Mouse (Mus musculus) ZHBTc4 (cell line): ENCODE measurements around the gene Hmox1.

Experiments
- DNase-seq: peaks from one replicate; pipeline ENCODE4 v3.0.0-alpha.2; 2011; ENCODE audit warnings: low read depth, low spot score

The Hmox1 gene

GRCm38 (mm10) chr8:75093399-75094156 lies at the start of gene Hmox1:
Hmox1 (plus strand) TSS chr8:75093621.
- peak; percentile 97 for DNase-seq

DNA sequence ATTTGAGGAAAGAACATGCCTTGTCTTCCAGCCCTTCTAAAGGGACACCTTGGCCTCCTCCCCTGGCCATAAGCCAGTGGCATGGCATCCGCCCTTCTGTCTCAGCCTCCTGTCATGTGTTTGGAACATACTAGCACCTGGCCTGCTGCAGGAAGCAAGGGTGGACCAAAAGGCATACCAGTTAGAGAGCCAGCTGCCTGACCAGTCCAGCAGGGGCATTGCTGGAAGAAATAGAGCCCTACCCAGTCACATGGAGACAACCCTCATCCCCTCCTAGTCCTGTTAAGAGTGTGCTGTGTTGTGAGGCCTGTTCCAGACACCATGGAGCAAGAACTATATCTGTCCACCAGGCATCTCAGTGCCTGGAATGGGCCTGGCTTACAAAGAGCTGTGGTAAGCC lies 47.1 kb upstream of the Hmox1 start:
- no peak for DNase-seq

DNA sequence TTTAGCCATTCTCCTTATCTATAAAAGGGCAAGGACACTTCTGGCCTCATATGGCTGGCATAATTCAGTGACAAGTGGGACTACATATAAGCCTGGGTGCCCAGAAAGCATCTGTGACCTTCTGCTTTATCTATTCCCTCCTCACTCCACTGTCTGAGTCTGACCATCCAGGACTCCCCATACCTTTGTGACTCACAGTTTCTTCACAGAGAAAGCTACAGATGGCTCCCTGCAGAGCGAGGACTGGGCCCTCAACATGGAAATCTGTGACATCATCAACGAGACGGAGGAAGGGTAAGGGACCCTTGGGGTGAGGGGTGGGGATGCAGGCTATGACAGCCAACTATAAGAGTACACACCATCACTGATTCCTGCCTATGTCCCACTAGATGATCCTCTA lies 45.6 kb upstream of the Hmox1 start:
- no peak for DNase-seq

- no peak for DNase-seq
Measured at GRCm38 (mm10) chr8:75053342-75053741, 40.1 kb upstream of the Hmox1 start.

DNA sequence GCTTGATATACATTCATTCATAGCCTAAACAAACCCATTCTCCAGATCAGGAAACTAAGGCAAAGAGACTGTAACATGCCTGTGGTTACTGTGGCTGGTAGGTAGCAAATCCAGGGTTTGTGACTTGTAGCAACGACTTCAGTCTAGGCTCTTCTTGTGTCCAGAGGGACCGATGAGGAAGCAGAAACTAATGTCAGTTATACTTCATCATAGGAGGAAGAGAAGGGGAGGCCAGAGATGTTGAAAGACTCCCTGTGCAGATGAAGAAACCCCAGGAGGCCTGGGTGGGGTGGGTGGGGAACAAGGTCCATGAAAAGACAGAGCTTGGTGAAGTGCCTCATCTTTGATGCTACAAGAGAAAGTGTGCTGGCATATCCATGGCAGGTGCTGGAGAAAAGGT lies 37.7 kb upstream of the Hmox1 start:
- no peak for DNase-seq

GRCm38 (mm10) chr8:75060022-75060421 lies 33.4 kb upstream of the Hmox1 start:
- no peak for DNase-seq

GRCm38 (mm10) chr8:75060815-75061214 lies 32.6 kb upstream of the Hmox1 start:
- DNase-seq = no peak

- DNase-seq = no peak
Measured at GRCm38 (mm10) chr8:75063290-75063689, 30.1 kb upstream of the Hmox1 start.

GRCm38 (mm10) chr8:75064790-75065189 lies 28.6 kb upstream of the Hmox1 start:
- DNase-seq = no peak

DNA sequence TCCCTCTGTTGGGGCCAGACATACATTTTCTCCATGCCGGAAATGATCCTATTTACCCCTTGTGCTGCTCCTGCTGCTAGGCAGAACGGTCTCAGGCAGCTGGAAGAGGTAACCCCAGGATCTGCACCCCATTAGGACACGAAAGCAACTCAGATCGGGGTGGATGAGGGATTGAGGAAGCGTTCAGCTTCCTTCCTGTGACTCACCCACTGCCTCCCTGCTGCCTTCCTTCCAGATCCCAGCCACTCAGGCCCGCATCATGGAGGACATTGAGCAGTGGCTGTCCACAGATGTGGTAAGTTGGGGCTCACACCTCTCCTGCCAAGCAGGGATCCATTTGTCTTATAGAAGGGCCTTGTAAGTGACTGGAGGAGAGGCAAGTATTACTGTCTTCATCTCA lies 26.1 kb upstream of the Hmox1 start:
- DNase-seq = no peak

GRCm38 (mm10) chr8:75070297-75070696 lies 23.1 kb upstream of the Hmox1 start:
- no peak for DNase-seq

DNA sequence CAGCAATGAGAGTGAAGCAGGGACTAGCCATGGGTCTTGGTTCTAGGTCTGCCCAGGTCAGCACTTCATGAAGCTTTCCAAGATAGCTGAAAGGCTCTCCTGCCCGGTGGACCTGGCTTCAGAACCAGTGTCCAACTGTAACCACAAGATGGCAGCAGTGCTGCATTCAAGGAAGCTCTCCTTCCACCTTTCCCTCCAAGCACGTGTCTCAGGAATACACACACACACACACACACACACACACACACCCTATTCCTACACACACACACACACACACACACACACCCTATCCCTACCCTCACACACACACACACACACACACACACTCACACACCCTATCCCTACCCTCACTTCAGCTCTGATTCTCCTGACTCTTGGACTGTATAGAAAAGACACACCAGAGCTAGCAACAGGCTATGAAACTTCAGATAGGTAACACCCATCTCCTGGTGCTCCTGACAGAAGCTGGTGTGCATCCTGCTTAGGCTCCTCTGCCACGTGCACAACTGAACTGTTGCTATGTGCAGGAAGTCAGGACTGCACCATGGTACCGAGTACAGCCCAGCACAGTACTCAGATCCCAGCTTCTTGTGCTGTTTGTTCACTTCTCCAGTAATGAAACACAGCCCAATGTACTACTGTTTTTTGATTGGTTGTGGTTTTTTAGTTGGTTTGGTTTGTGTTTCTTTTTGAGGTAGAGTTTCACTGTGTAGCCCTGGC lies 21.6 kb upstream of the Hmox1 start:
- peak; percentile 87 for DNase-seq

- DNase-seq = no peak
Measured at GRCm38 (mm10) chr8:75074876-75075275, 18.5 kb upstream of the Hmox1 start.

GRCm38 (mm10) chr8:75078215-75078614 lies 15.2 kb upstream of the Hmox1 start:
- DNase-seq = no peak

DNA sequence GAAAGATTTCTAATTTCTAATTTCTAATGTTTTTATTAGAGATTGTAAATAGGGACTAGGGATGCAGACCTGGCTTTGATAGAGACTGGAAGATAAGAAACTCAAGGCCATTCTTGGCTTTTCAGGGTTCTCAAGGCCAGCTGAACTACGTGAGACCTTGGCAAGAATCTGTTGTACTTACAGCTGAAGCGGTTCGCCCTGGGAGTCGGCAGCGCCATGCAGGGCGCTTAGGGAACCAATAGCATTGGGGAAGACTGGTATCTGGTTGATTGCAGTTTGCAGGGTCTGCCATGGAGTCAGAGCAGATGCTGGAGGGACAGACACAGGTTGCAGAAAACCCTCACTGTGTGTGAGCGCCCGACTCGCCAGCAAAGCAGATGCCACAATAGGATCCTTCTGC lies 14.6 kb upstream of the Hmox1 start:
- no peak for DNase-seq

DNA sequence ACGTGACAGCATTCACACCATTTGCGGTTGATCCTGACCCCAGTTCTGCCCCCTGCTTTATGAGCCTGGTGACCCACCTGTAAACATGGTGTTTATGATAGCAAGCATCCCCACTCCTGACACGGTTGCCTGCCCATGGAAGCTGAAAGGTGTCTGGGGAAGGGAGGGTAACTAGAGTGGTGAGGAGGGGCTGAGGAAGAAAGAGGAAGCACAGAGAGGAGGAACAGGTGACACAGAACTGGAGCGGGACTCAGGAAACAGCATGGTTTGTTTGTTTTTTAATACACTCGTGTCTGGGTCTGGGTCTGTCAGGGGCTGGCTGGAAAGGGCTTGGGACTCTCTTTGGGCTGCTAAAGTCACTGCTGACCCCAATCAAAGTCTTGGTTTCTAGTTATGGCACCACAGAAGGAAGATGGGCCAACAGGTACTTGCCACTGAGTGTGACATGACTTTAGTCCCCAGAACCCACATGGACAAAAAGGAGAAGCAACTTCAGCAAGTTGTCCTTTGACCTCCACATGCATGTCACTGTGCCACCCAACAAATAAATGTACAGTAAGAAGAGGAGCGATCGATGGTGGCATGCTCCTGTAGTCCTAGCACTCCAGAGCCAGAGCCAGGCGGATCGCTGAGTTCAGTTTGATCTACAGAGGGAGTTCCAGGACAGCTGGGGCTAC lies 11.9 kb upstream of the Hmox1 start:
- no peak for DNase-seq

GRCm38 (mm10) chr8:75082181-75082805 lies 11.1 kb upstream of the Hmox1 start:
- DNase-seq = no peak

GRCm38 (mm10) chr8:75083846-75084245 lies 9.6 kb upstream of the Hmox1 start:
- peak; percentile 99 for DNase-seq

GRCm38 (mm10) chr8:75084382-75085064 lies 8.9 kb upstream of the Hmox1 start:
- no peak for DNase-seq

DNA sequence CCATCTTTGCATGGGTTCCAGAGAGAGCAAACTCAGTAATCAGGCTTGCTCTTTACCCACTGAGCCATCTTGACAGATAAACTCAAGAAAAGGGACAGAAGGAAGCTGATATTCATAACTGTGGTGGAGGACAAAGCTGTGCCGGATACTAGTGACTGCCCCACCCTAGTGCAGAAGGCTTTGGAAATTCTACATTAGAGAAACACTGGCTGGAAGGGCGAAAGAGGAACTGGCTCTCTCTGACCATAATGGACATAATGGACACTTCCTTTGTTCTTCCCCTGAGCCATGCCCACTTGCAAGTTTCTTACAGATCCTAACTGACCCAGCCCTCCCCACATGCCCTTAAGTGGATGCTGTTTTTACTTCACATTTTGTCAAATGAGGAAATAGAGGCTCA lies 7.4 kb upstream of the Hmox1 start:
- no peak for DNase-seq

DNA sequence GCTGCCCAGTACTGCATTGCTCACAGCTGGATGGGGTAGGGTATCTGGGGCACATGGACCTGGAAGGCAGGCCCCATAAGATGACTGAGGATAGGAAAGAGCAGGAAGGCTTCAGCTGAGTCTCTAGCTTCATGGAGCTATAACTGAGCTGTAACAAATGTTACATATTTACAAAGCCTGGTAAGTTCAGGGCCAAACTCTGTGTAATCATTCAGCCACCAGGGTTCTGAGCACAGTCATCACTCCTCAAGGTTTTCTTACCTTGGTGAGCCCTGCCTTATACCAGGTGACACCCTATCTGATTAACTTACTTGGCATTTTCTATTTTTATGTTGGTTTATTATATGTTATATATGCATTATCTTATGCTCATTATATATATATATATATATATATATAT lies 6.3 kb upstream of the Hmox1 start:
- no peak for DNase-seq
